8 mouse cellular contexts compared by ENCODE assay signal in the genomic region with DNA sequence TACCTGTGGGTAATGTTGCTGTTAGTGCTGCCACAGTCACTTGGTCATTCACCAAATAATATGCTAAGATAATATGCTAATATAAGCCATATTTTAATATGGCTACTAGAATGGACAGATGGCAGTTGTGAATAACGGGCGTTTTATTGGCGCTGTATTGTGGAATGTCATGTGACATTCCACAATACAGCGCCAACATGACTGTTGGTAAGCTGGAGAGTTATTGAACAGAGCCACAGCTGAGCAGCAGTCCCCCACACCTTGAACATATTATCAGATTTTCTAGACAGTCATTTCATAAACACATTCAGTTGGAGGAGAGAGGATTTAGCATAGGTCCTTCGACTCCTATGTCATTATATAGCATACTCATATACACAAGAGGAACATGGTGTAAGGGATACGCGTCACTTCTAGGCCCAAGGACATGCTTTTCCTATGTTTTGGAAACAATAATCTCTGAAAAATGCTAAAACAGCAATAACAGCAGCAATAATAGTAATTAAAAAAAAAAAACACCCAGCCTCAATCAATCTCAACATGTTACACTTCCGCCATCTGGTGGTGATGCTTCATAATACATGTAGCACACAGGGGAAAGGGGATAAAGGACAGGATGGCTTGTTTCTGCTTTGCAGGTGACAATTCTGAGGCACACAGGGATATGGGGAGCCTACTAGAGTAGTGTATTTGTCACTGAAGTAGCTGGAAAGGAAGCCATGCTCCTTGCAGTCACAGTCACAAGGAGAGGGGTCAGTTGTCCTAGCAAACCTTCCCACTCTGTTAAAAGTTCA.
DNase-seq lines count a peak whose midpoint lies in the region; ATAC-seq and TF ChIP-seq lines count a peak whose summit lies in the region.

No protein-coding gene starts in this region.

- no peaks in the 10 kb centered on the region for H3K9me3 ChIP-seq in neural tube, embryonic 15.5 days (replicated peaks)

- no peak overlapping the region for H3K4me2 ChIP-seq in neural tube, embryonic 15.5 days

- 76% methylated on average over 8 of the region's 8 CpGs for WGBS in large intestine, adult 2 months
- 75% methylated on average over 8 of the region's 8 CpGs for WGBS in lung, adult 2 months
- WGBS in neural tube, embryonic 15.5 days = 75% methylated on average over 8 of the region's 8 CpGs

- peak; percentile 21; the same call in 1 of the 2 replicates for TF ChIP-seq CTCF in lung, adult 2 months (IDR thresholded peaks at IDR 0.05; ENCODE audit: insufficient read depth, low read length)

- no peak overlapping the region; the same call in 1 of the 2 replicates for H3K27ac ChIP-seq in neural tube, embryonic 15.5 days (replicated peaks)

- no peak for TF ChIP-seq POLR2A in lung, adult 2 months (IDR thresholded peaks at IDR 0.05; ENCODE audit: borderline replicate concordance, extremely low read depth, low read depth, low read length)

- intact Hi-C loops in heart, postnatal 25 days (cut with DNase I) = loop anchor here (1.0 to 10.0 kb wide), 4 partner anchors 76 to 623 kb away; no protein-coding TSS in a partner anchor
- intact Hi-C loops in heart, postnatal 14 days (cut with DNase I) = loop anchor here (1.0 to 5.0 kb wide), 4 partner anchors 75 to 623 kb away; no protein-coding TSS in a partner anchor

- peak; percentile 45; the same call in 1 of the 2 replicates for ATAC-seq in neural tube, embryonic 15.5 days (ENCODE audit: low FRiP score)

- H3K9ac ChIP-seq in neural tube, embryonic 15.5 days (replicated peaks) = no peak overlapping the region

- no peak overlapping the region for H3K4me3 ChIP-seq in lung, adult 2 months (replicated peaks; ENCODE audit: extremely low read depth, low read depth, low read length)
- H3K4me3 ChIP-seq in neural tube, embryonic 15.5 days (replicated peaks) = no peak overlapping the region

- no peaks in the 10 kb centered on the region for H3K36me3 ChIP-seq in neural tube, embryonic 15.5 days

- H3K27me3 ChIP-seq in neural tube, embryonic 15.5 days (replicated peaks) = no peaks in the 10 kb centered on the region

- no peaks in the 10 kb centered on the region for H3K4me1 ChIP-seq in lung, adult 2 months (ENCODE audit: control insufficient read depth, insufficient read depth, low read length)
- H3K4me1 ChIP-seq in neural tube, embryonic 15.5 days = peaks cover 5% of the 10 kb centered on the region; the same call in 1 of the 2 replicates

- peak; percentile 88 for DNase-seq in heart, adult 11 months
- DNase-seq in heart, postnatal 25 days (ENCODE audit: low spot score) = no peak
- DNase-seq in adrenal gland, adult 2 months = peak; percentile 37
- DNase-seq in embryo, embryonic 11.5 days (ENCODE audit: low read depth, low spot score) = peak; percentile 46
- DNase-seq in heart, postnatal 14 days = peak; percentile 45 to 78
- peak; percentile 16 for DNase-seq in large intestine, adult 2 months (ENCODE audit: low read depth, low spot score)
- peak; percentile 36 for DNase-seq in lung, adult 2 months
